Mouse (Mus musculus): ENCODE measurements around the gene Sms. TPM values are rescaled to one million over a fixed set of nuclear protein-coding genes. Genes with fewer than 3 reads are reported as not detected.
A peak's percentile ranks its signal among the peaks of the same experiment; 100 is the strongest.

Gene Sms
- polyA plus RNA-seq (2012; rRNA removed), result 17.2 and 21.2 TPM in 2 replicates

DNA sequence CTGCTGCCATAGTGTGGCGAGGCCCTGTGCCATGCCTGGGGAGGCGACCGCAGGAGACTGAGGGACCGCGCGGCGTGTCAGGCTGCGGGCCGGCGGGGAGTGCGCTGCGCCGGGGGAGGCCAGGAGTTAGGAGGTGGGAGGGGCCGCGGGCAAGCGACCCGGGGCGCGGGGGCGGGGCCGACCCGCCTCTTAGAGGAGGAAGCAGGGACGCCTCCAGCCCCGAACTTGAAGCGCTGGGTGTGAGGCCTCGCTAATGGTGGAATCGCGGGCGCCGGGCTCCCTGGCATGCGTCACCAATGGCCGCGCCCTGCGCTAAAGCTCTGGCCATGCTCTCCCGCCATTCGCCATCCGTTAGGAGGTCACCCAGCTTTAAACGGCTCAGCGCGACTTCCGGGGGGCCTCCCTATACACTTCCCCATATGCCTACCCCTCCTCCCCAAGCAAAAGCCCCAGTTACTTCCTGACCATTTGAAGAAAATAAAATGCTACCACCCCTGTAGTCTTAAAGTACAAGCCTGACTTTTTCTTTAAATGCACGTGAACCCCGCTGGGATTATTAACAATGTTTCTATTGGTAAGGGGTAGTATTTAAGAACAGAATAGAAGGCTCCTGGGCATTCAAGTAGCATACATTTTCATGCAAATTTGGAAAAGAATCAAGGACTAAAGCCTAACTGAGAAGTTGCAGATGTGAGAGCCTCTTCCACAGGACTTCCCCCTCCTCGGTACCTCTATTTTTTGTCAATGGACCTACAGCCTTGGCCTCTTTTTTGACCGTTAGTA lies at the start of gene Sms:
Sms (minus strand) TSS at position 344 of the 783 bp plus-strand sequence.
- DNase-seq (ENCODE audit: low spot score), result peak; percentile 34

DNA sequence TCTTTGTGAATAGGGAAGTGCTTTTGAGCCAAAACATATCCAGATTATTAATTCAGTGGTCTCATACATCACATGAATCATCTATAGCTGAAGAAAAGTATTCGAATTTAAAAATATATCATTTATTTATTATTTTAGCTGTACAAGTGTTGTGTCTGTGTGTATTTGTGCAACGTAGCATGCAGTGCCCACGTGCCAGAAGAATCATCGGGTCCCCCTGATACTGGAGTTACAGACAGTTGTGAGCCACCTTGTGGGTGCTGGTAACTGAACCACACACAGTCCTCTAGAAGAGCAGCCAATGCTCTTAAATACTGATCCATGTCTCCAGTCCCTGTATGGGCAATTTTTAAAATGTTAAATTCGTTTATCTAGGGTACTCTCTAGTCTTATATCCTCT lies 14.3 kb upstream of the Sms start:
- no peak for DNase-seq (ENCODE audit: low spot score)

DNA sequence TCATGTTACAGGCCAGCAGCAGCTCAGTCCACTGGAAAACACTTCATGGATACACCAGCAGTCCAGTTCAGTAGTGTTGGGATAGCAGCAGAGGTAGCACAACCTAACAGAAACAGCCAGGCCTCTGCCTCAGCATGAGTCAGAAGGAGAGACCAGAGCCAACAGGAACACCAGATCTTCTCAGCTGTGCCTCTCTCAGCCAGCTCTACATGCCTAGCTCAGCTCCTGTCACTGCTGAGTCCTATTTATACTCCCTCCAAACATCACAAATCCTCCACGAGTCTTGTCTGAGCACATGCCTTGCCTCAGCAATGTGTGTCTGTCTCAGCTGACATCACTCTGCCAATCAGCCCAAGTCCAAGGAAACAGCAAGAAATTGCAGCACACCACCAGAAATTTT lies 12.4 kb upstream of the Sms start:
- DNase-seq (ENCODE audit: low spot score), result no peak

DNA sequence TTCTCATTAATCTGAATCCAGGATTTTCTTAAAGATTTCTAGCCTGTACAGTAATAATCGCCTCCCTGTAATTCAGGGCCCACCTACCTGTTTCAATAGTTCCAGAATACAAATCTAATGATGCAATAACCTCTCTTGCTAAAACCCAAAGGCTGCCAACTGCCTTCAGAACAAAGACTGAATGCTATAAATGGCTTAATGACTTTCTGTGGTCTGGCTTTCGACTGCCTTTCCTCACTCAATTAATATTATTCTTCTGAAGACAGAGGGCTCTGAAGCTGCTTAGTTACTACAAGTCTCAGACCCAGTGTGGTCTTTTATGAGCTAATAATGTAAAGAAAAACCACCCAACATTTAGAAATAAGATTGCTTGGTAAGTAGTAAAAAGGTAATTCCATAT lies 9.8 kb upstream of the Sms start:
- no peak for DNase-seq (ENCODE audit: low spot score)

DNA sequence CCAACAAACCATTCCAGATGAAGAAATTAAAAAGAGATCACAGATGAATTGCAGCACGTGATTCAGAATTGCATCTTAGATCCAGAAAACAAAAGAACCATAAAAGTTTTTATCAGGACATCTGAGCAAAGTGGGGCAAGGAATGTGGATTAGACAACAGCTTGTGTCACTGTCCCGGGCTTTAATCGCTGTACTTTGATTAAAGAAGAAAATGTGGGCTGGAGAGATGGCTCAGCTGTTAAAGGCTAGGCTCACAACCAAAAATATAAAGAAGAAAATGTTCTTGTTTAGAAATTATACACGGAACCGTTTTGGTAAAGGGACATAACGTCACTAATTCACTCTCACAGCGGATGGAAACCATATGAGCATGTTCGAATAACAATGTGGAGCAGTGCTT lies 7.9 kb upstream of the Sms start:
- no peak for DNase-seq (ENCODE audit: low spot score)

DNA sequence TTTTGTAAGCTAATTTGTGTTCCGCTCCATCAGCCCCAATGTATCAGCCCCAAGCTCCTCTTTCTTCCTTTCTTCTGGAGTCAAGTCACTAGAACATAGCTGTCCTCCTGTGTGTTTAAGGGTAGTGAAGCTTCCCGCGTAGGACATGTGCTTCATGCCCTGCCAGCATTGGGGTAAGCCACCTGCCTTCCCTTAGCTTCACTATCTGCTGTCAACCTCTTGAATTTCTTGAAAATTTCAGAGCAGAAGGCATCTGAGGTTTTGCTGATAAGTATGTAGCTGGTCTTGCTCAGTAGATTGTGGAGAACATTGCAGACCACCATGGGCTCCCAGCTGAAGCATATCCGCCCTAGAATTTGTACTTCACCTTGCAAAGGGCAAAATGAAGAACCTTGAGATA lies 1.1 kb upstream of the Sms start:
- DNase-seq (ENCODE audit: low spot score), result no peak

DNA sequence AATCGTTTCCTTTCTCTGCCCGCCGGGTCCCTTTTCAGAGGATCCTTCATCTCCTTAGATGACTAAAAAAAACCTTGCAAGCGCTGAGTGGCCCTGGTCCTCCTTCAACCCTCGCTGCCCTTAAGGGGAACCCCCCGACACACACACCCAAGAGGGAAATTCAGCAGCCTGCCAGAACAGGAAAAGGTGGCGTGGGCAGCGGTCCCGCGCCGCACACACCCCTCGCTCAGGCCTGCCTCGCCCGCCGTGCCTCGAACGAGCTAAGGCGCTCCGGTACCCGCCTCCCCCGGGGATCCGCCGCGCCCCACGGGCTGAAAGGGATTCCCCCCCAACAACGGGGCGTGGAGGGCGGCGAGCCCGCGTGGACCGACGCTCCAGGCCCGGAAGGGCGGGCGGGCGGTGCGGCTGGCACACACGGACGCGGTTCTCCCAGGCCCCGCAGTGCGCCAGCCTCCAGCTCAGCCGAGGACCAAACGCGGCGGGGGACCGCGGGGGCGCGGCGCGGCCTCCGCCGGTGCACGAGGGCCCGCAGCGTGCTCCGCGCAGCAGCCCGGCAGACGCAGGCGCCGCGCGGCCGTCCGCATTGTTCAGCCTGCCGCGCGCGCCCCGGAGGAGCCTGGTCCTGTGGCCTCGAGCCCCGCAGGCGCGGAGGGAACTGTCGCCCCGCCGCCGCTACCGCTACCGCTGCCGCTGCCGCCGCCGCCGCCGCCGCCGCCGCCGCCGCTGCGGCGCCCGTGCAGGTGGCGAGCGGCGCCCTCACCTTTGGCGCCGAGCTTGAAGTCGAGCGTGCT lies 747 bp downstream of the Sms start:
- peak; percentile 27 for DNase-seq (ENCODE audit: low spot score)

DNA sequence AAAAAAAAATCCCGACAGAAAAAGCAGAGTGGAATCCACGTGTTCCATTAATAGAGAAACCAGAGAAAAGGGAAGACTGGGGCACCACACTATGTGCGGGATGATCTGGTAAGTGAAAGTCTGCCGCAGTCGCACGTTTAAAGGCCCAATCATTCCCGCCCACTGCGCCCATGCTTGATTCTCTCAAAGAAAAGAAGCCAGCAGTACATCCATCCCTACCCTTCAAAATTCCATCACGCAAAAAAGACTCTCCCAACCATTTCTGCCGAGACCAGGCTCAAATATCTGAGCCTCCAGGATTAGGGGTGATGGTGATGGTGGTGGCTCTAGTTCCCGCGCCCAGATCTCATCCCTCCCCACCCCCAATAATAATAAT lies 1.3 kb downstream of the Sms start:
- no peak for DNase-seq (ENCODE audit: low spot score)

DNA sequence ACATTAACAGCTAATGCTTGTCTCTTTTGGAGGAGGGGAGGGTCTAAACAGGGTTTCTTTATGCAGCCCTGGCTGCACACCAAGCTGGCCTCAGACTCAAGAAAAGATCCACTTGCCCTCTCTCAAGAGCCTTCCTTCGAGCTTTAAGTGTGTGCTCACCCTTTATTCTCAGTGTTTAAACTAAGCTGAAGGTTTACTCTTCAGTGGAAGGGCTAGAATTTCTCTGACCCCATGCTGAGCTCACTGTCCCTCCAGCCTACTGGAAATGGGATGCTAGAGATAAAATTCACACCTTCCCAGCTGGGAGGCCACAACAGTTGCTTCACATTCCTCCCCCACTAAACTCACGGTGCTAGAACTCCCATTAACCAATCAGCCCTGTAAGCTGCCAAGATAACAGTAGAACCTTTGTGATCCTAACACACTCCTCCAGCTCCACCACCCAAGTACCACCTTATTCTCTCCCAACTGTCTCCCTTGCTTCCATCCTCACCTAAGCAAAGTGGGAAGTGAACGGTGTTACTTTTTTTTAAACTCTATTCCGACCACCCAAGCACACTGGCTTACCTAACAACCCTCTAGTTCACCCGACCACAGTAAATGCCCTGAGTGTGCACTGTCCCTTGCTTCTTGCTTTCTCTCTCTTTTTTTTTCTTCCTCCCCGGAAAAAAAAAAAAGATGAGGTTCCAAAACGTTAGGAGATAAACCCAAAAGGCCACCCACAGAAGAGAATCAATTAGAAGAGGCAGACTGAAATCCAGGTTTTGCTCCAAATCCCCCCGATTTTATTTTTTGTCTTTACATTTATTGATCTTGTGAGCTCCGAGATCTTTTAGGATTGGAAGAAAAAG lies 2.0 kb downstream of the Sms start:
- no peak for DNase-seq (ENCODE audit: low spot score)

DNA sequence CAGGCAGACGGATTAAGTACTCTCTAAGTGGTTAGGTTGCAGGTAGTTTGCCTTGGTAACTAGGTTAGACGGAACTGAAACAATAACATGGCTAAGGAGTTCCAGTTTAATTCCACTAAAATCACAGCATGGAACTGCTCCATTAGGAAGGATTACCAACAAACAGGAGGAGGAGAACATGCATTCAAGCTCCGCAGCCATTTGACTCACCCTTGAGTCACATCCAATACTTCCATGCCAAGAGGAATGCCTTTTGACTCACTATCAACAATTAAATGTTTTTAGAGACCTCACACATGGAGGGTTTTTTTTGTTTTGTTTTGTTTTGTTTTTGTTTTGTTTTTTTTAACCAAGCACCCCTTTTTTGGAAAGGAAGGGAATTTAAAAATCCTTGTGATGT lies 3.3 kb downstream of the Sms start:
- DNase-seq (ENCODE audit: low spot score), result no peak

DNA sequence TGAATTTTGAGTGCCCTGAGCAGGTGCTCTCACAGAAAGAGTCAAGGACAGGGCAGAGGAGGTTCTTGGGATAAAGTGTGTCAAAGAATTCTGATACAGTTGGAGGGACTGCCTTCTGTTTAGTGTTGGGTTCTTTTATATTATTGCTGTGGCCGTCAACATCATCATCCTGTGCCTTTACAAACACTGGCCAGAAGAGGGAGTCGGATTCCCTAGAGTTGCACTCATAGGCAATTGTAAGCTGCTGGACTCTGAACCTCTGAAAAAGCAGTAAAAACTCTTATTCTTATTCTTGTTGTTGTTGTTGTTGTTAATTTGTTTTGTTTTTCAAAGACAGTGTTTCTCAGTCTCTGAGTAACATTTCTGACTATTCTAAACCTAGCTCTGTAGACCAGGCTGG lies 5.3 kb downstream of the Sms start:
- no peak for DNase-seq (ENCODE audit: low spot score)

DNA sequence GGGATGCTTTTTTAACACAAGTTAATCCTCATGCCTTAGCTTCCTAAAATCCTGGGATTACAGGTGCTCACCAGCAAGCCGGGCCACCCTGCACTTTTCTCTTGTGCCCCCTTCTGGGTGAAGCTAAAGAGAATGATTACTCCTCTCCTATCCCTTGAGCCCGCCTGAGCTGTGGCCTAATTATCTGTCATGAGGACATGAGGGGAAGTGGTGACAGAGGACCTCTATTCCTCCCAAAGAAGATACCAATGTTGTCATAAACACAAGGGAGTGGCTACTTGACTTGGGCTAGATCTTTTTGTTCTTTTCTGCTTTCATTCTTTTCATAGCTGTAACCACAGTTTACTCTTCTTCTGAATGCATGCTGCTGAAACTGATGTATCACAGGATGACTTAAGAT lies 9.2 kb downstream of the Sms start:
- DNase-seq (ENCODE audit: low spot score), result no peak

DNA sequence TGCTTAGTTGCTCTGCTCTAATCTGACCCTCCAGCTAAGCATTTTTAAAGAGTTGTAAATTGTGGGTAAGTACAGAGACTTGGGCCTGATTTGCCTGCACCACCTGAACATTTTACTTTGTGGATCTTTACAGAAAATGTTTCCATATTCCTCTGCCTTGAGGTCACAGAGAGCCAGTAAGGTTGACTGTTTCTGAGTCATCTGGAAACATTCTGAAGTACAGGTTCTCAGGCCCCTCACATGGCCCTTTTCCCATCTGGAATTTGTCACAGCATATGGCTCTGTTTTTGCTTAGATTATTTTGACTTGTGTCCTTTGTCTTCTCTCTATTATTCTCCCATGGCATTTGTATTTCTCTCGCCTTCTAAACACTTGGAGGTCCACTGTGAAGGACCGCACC lies 10.2 kb downstream of the Sms start:
- no peak for DNase-seq (ENCODE audit: low spot score)

DNA sequence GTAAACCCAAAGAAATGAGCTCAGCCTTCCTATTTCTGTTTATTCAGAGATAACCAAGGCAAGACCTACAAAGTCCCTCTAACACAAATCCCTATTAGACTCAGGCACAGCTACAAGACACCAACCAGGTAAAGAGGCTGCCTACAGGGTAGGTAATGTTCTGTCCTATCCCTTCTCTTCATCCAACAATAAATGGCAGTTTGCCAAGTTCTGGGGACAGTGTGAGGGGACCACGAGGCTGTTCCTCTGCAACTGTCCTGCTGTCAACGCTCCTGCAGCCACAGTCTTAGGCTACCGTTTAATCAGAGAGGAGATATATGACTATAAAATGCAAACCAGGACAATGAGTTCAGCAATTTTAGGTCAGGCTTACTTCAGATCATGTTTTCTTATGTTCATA lies 14.8 kb downstream of the Sms start:
- no peak for DNase-seq (ENCODE audit: low spot score)

DNA sequence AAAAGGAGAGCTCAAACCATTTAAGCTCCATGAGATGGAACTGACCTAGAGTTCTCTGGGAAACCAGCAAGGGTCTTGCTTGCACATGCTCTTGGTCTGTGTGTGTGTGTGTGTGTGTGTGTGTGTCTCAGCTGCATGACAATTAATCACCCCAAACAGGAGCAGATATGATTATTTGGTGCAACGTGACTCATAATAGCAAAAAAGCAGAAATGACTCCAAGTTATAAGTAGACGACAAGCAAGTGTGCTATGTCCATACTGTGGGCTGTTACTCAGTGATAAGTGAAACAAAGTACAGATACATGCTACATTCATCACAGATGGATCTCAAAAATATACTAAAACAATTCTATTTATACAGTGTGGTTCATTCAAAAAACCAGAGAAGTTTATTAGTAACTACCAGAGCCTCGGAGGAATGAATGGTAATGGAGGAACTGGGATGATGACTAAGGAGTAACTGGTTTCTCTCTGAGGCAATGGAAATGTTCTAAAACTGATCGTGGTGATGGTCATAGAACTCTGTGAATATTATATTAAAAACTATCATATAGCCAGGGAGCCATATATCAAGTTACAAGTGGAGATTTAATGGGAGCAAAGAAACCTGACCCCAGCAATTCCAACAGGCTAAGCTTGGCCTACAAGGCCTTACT lies 15.8 kb downstream of the Sms start:
- DNase-seq (ENCODE audit: low spot score), result no peak

DNA sequence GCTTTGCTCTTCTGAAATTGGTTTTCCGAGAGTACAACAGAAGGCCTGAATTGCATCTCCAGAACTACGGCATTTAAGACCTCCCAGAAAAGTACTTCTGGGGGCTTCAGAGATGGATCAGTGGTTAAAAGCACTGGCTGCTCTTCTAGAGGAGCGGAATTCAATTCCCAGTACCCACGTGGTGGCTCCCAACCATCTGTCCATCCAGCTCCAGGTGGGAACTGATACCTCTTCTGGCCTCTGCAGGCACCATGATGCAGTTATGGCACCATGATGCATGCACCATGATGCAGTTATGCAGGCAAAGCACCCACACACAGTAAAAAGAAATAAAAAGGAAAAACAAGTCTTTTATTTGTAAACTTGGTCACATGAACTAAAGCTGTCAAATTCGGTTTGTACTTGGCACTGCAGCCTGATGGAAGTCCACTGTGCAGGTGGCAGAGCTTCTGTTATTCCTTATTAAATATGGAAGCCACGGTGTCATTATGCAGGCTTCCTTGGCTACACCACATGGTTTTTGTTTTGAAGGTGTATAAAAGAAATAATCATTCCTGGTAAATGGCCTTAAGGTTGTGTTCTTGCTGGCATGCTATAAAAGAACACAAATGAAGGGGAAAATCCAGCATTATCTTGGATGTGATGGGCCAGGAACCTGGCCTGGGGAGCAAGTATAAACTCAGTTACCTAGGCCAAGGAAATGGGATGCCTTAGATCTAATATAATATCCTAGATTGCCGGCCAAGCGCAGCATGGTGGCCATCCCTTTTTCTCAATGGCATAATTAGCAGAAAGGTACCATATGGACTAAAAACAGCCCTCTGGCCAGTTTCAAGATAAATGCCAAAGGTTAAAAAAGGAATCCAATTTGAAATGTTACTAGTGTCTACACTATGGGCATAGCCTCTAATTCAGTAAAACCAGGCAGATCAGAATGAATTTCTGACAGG lies 20.1 kb downstream of the Sms start:
- DNase-seq (ENCODE audit: low spot score), result no peak

DNA sequence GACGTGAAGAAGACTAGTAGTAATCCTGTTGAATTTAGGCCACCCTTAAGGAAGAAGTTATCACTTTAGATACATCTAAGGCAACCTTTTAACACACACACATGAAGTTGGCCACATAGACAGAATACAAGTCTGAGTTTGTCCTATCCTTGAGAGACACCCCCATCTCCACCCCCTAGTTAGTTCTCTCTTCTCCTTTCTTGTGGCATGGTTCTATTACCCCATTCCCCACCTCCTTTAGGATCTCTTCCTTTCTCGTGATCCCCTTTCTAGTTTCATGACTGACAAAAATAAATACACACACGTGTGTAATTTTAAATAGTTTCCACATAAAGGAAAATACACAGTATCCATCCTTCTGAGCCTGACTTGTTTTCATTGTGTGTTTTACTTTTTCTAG lies 23.3 kb downstream of the Sms start:
- no peak for DNase-seq (ENCODE audit: low spot score)

DNA sequence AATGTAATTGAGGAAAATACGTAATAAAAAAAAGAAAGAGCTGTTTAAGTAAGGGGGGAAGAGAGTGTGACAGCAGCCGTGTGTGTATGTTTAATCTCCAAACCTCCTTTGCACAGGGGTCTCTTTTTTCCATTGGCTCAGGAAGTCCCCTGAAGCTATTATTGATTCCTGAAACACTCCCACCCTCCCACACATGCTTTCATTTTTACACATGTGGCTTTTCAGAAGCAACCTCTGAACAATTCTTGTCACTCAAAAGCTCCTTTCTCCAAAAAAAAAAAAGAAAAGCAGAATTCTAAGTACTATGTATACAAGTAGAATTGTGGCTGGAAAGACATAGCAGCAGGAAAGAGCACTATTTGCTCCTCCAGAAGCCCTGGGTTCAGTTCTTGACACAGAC lies 24.0 kb downstream of the Sms start:
- DNase-seq (ENCODE audit: low spot score), result no peak

DNA sequence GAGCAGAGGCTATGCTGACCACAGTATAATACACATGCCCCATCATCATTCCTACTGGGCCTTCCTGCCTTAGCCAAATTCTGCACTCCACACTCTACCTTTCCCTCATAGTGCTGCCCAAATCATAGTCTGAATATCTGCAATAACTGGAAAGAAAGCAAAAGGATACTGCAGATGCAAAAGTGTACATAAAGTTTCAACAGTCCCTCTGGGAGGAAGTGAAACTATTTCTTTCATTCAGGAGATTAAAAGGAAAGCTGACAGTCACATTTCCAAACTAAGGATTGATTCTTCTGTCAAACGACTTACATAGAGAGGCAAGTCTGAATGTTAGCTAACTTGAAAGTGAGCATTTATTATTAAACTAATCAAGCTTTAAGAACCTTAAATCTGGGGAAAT lies 26.1 kb downstream of the Sms start:
- no peak for DNase-seq (ENCODE audit: low spot score)

DNA sequence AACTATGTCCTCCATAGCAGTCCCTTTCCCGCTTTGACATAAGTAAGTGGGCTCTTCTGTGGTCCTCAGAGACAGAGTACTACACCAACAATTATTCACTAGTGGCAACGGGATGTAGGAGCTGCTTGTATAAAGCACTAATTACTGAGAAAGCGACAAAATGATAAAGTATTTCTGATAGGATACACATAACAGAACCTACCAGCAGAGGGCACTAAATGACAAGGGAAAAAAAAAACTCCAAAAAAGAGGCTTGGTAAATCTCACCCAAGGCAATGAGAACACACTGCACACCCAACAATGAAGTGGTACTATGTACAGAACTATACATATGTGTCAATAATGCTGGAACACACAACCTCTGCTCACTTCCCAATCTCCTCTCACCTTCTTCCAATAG lies 29.4 kb downstream of the Sms start:
- no peak for DNase-seq (ENCODE audit: low spot score)

DNA sequence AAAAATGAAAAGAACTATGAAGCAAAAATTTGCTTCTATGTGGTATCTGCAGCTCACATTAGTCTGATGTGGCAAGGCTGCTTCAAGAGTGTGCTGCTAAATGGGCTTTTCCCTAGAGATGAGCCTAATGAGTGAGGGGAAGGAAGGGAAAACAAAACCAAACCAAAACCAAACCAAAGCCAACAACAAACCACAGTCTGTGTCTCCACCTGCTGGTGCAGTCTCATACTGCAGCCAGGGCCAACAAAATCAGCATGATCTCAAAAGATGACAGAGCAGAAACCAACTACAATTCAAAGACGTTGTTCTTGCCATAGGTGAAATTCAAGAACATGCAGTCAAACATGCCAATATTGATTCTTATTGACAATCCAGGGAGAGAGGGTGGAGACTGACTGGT lies 37.7 kb downstream of the Sms start:
- DNase-seq (ENCODE audit: low spot score), result no peak

Measured in urinary bladder, adult 2 months (tissue).